In the genomic region with DNA sequence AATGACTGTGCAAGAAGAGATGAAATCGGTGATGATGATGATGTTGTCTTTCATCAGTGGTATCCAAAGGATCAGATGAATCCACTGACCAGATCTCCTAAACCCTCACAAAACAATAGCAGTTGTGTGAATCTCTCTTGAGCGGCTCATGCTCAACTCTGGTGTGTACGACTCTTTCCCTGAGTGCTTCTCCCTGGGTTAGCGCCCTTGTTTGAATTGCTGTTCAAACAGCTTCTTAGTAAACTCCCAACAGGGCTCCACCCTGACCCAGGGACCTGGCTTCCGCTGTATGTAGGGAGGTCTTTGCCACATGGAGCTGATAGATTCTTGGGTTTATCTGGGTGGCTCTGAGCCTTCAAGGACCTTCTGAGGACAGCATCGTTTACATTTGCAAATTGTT, we compare ENCODE assay signal across 20 mouse cellular contexts. TPM values are rescaled to one million over a fixed set of nuclear protein-coding genes. Genes with fewer than 3 reads are reported as not detected.
"Had no signal": no experiment of that assay in that cellular context is flagged by ENCODE, and none has a peak within 500 bp of the region (broad histone marks: within the 10 kb centered on the region; RNA-seq: fewer than 3 reads in every experiment).

No protein-coding gene starts in this region.

- H3K4me2 ChIP-seq: liver, embryonic 11.5 days; liver, embryonic 13.5 days; liver, embryonic 15.5 days; lung, embryonic 15.5 days; midbrain, embryonic 12.5 days; midbrain, embryonic 15.5 days; neural tube, embryonic 12.5 days; stomach, embryonic 15.5 days had no signal

- H3K36me3 ChIP-seq: liver, embryonic 13.5 days; liver, embryonic 15.5 days; lung, embryonic 15.5 days; midbrain, embryonic 12.5 days; midbrain, embryonic 15.5 days; neural tube, embryonic 12.5 days; stomach, embryonic 15.5 days had no signal

- H3K4me1 ChIP-seq: midbrain, embryonic 12.5 days; midbrain, embryonic 15.5 days; neural tube, embryonic 12.5 days had no signal

- H3K27me3 ChIP-seq: liver, embryonic 13.5 days; liver, embryonic 15.5 days; lung, embryonic 15.5 days; midbrain, embryonic 12.5 days; midbrain, embryonic 15.5 days; neural tube, embryonic 12.5 days; stomach, embryonic 15.5 days had no signal

- H3K27ac ChIP-seq: liver, embryonic 13.5 days; liver, embryonic 15.5 days; lung, embryonic 15.5 days; macrophage; midbrain, embryonic 12.5 days; midbrain, embryonic 15.5 days; neural tube, embryonic 12.5 days; stomach, embryonic 15.5 days had no signal

- DNase-seq: liver, embryonic 13.5 days; liver, postnatal 0 days; lung, adult 2 months; lung, postnatal 14 days; retina, postnatal 1 day; right cerebral cortex, adult 18-20 months; thymus, adult 18-20 months; thymus, postnatal 14 days; thymus, postnatal 36 days had no signal

- H3K4me3 ChIP-seq: liver, embryonic 13.5 days; liver, embryonic 15.5 days; lung, embryonic 15.5 days; megakaryocyte, embryonic 14.5 days; midbrain, embryonic 12.5 days; midbrain, embryonic 15.5 days; neural tube, embryonic 12.5 days; stomach, embryonic 15.5 days had no signal

- ATAC-seq: liver, postnatal 0 days; midbrain, embryonic 15.5 days had no signal

- H3K9me3 ChIP-seq: liver, embryonic 15.5 days; lung, embryonic 15.5 days; midbrain, embryonic 12.5 days; midbrain, embryonic 15.5 days; neural tube, embryonic 12.5 days; stomach, embryonic 15.5 days had no signal

- H3K9ac ChIP-seq: liver, embryonic 13.5 days; liver, embryonic 15.5 days; liver, postnatal 0 days; lung, embryonic 15.5 days; midbrain, embryonic 12.5 days; midbrain, embryonic 15.5 days; neural tube, embryonic 12.5 days; stomach, embryonic 15.5 days had no signal

RNA-seq across cellular contexts. Expression of a gene that starts 18.9 kb away (rescaled TPM):
- total RNA-seq: megakaryocyte progenitor cell, adult 5-6 weeks had no signal
- polyA plus RNA-seq: liver, embryonic 13.5 days; liver, embryonic 15.5 days; liver, postnatal 0 days; midbrain, embryonic 12.5 days; midbrain, embryonic 15.5 days; neural tube, embryonic 14.5 days had no signal
